Mouse (Mus musculus) thymus, adult 2 months (tissue): ENCODE measurements around the gene Atg4d. TPM values are rescaled to one million over a fixed set of nuclear protein-coding genes. Genes with fewer than 3 reads are reported as not detected.

ENCODE experiments used
- DNase-seq: peaks from one replicate; pipeline ENCODE4 v3.0.0; 2021
- H3K27ac ChIP-seq: fragments of 200-500 bp; 2 replicates; pipeline ENCODE4 v1.5.1; 2012; ENCODE audit warnings: low read length, control low read depth; ENCODE audit not compliant: control insufficient read depth, insufficient read depth
- H3K27me3 ChIP-seq: fragments of 200-500 bp; 2 replicates; pipeline ENCODE4 v1.6.1; 2012; ENCODE audit warnings: mild to moderate bottlenecking, low read length, moderate library complexity, mixed read lengths; ENCODE audit not compliant: control insufficient read depth, insufficient read depth
- H3K36me3 ChIP-seq: fragments of 200-500 bp; 2 replicates; pipeline ENCODE4 v1.6.1; 2012; ENCODE audit warnings: mild to moderate bottlenecking, low read length, moderate library complexity; ENCODE audit not compliant: control insufficient read depth, insufficient read depth
- H3K4me1 ChIP-seq: fragments of 200-500 bp; replicated peaks from 2 replicates; pipeline ENCODE4 v1.6.1; 2012; ENCODE audit warnings: low read length; ENCODE audit not compliant: control insufficient read depth, insufficient read depth
- H3K4me3 ChIP-seq: fragments of 200-500 bp; 2 replicates; pipeline ENCODE4 v1.5.1; 2012; ENCODE audit warnings: mild to moderate bottlenecking, low read length, control low read depth, moderate library complexity; ENCODE audit not compliant: control insufficient read depth, insufficient read depth
- CTCF ChIP-seq: fragments of 200-500 bp; IDR thresholded peaks from 2 replicates; pipeline ENCODE4 v1.5.1; 2012; ENCODE audit warnings: mild to moderate bottlenecking, control low read depth, low read length, moderate library complexity, borderline replicate concordance; ENCODE audit not compliant: control insufficient read depth, poor library complexity, insufficient read depth; ENCODE audit errors: extremely low read depth
- POLR2A ChIP-seq: fragments of 200-500 bp; IDR thresholded peaks from 2 replicates; pipeline ENCODE4 v1.6.1; 2012; ENCODE audit warnings: mild to moderate bottlenecking, low read length, control low read depth, moderate library complexity; ENCODE audit not compliant: control insufficient read depth, poor library complexity, insufficient read depth; ENCODE audit errors: extremely low read depth
- WGBS: fragments of 180-500 bp; shearing (Covaris S2); methylation state at CpG from one replicate; pipeline ENCODE4 v1.1.7; 2018; 5-methylcytosine and 5-hydroxymethylcytosine counted together
- polyA plus RNA-seq: library from polyadenylated mRNA; depleted of rRNA; stranded (reverse); fragments of >200 nt; gene quantifications from 2 replicates; pipeline ENCODE4 v1.2.3, GENCODE M21; 2012

The Atg4d gene
- polyA plus RNA-seq, 1 experiment, result 87.7 TPM

DNA sequence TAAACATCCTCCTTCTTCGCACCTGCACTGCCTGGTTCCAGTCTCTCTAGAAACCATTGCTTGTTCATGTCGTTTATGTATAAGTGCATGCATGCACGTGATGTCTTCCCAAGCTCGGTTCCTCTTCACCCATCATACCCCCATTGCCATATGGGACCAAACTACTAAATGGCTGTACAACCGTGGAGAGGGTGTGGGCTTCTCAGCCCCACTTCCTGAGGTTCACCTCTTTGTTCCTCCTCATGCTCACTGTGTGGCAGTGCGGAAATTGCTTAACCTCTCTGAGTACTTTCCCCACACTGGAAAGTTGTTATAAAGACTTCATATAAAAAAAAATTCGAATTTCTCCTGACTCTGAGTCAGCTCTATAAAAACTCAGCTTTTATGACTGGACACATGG is 51.6 kb downstream of the Atg4d start:
- DNase-seq, result peak; percentile 55
- peak overlapping the region; percentile 93 for H3K27ac ChIP-seq
- TF ChIP-seq CTCF, result no peak
- no peak for TF ChIP-seq POLR2A
- no peak overlapping the region for H3K4me3 ChIP-seq
- no peaks in the 10 kb centered on the region for H3K36me3 ChIP-seq
- no peaks in the 10 kb centered on the region for H3K27me3 ChIP-seq
- H3K4me1 ChIP-seq, result peaks cover 35% of the 10 kb centered on the region
- WGBS, result 8% methylated on average over 7 of the region's 7 CpGs

GRCm38 (mm10) chr9:21318792-21319191 is 53.7 kb downstream of the Atg4d start:
- Histone ChIP-seq H3K27ac (peak overlapping the region; percentile 89), H3K4me1 (peaks cover 42% of the 10 kb centered on the region), H3K4me3 (no peak overlapping the region), H3K27me3 (no peaks in the 10 kb centered on the region), H3K36me3 (no peaks in the 10 kb centered on the region)
- TF ChIP-seq POLR2A (no peak), CTCF (no peak)
- DNase-seq, result no peak
- WGBS, result 21% methylated on average over 6 of the region's 6 CpGs

- peak overlapping the region; percentile 89; the same call in 1 of the 2 replicates for H3K27ac ChIP-seq
- no peaks in the 10 kb centered on the region for H3K36me3 ChIP-seq
- no peak for DNase-seq
- peaks cover 47% of the 10 kb centered on the region for H3K4me1 ChIP-seq
- no peak overlapping the region for H3K4me3 ChIP-seq
- 92% methylated on average over 4 of the region's 4 CpGs for WGBS
- H3K27me3 ChIP-seq, result no peaks in the 10 kb centered on the region
- TF ChIP-seq POLR2A (no peak), CTCF (no peak)
Measured at GRCm38 (mm10) chr9:21319503-21319902, 54.4 kb downstream of the Atg4d start.

- Histone ChIP-seq H3K27me3 (no peaks in the 10 kb centered on the region), H3K36me3 (no peaks in the 10 kb centered on the region), H3K4me3 (peak overlapping the region; percentile 75), H3K27ac (no peak overlapping the region), H3K4me1 (peaks cover 50% of the 10 kb centered on the region)
- no peak for DNase-seq
- TF ChIP-seq CTCF (no peak), POLR2A (no peak)
- 12% methylated on average over 4 of the region's 4 CpGs for WGBS
Measured at GRCm38 (mm10) chr9:21320280-21320618, 55.2 kb downstream of the Atg4d start.

GRCm38 (mm10) chr9:21320619-21321512 is 55.8 kb downstream of the Atg4d start, which contains the start of gene Slc44a2:
Gene Slc44a2, plus strand, starts transcription at chr9:21320698.
- H3K27me3 ChIP-seq, result no peaks in the 10 kb centered on the region
- peak; percentile 52; the same call in 1 of the 2 replicates for TF ChIP-seq CTCF
- TF ChIP-seq POLR2A, result peak; percentile 95
- peak within 1 kb of the TSS; percentile 75 for H3K4me3 ChIP-seq
- peaks cover 46% of the 10 kb centered on the region for H3K4me1 ChIP-seq
- WGBS, result under 1% methylated on average over 52 of the region's 52 CpGs
- peak; percentile 92 for DNase-seq
- H3K27ac ChIP-seq, result peak within 1 kb of the TSS; percentile 97
- H3K36me3 ChIP-seq, result no peaks in the 10 kb centered on the region

GRCm38 (mm10) chr9:21321513-21321835 is 56.4 kb downstream of the Atg4d start:
- under 1% methylated on average over 6 of the region's 6 CpGs for WGBS
- Histone ChIP-seq H3K27me3 (no peaks in the 10 kb centered on the region), H3K36me3 (no peaks in the 10 kb centered on the region), H3K4me1 (peaks cover 48% of the 10 kb centered on the region), H3K27ac (peak overlapping the region; percentile 97), H3K4me3 (peak overlapping the region; percentile 75)
- peak; percentile 80 for DNase-seq
- TF ChIP-seq CTCF, result no peak
- TF ChIP-seq POLR2A, result 0 out of 2 replicates have a peak, but pooled peaks have one; percentile 24
